Mouse (Mus musculus) hindbrain, embryonic 15.5 days (tissue): ENCODE results near the gene Unc93a. TPM values are rescaled to one million over a fixed set of nuclear protein-coding genes. Genes with fewer than 3 reads are reported as not detected.
"Not testable (repeated sequence)": the region's sequence is repeated elsewhere in the genome, so short reads cannot be mapped to it uniquely, and the experiment has no call there.

Source experiments
- ATAC-seq: fragments of 200-750 bp; cut with Nextera tagmentation; 2 replicates; pipeline ENCODE4 v1.8.0; 2017; ENCODE audit warnings: low read depth, moderate number of reproducible peaks, moderate TSS enrichment; ENCODE audit not compliant: low FRiP score
- H3K27ac ChIP-seq: fragments of 300-500 bp; sonication (generic); replicated peaks from 2 replicates; pipeline ENCODE4 v1.5.1; 2015; ENCODE audit warnings: mild to moderate bottlenecking, inconsistent platforms
- H3K27me3 ChIP-seq: fragments of 300-500 bp; sonication (generic); 2 replicates; pipeline ENCODE4 v1.6.1; 2015; ENCODE audit warnings: control low read depth, inconsistent platforms
- H3K36me3 ChIP-seq: fragments of 300-500 bp; sonication (generic); 2 replicates; pipeline ENCODE4 v1.6.1; 2015; ENCODE audit warnings: control low read depth, inconsistent platforms
- H3K4me1 ChIP-seq: fragments of 300-500 bp; sonication (generic); replicated peaks from 2 replicates; pipeline ENCODE4 v1.6.1; 2015; ENCODE audit warnings: control low read depth, inconsistent platforms
- H3K4me2 ChIP-seq: fragments of 300-500 bp; sonication (generic); 2 replicates; pipeline ENCODE4 v1.6.1; 2015; ENCODE audit warnings: moderate library complexity, mild to moderate bottlenecking, inconsistent platforms
- H3K4me3 ChIP-seq: fragments of 300-500 bp; sonication (generic); 2 replicates; pipeline ENCODE4 v1.5.1; 2015; ENCODE audit warnings: mild to moderate bottlenecking, inconsistent platforms
- H3K9ac ChIP-seq: fragments of 300-500 bp; sonication (generic); 2 replicates; pipeline ENCODE4 v1.6.1; 2015; ENCODE audit warnings: inconsistent platforms
- H3K9me3 ChIP-seq: fragments of 300-500 bp; sonication (generic); 2 replicates; pipeline ENCODE4 v1.6.1; 2016; ENCODE audit warnings: control low read depth, inconsistent platforms
- WGBS: fragments of 180-500 bp; shearing (Covaris S2); methylation state at CpG from one replicate; pipeline ENCODE4 v1.1.7; 2015; 5-methylcytosine and 5-hydroxymethylcytosine counted together
- polyA plus RNA-seq: library from polyadenylated mRNA; unstranded; fragments of >200 nt; fragmentation: Nextera tagmentation; extraction: Ambion mirVana; gene quantifications from 2 replicates; pipeline ENCODE4 v1.2.1, GENCODE M21; 2015

The Unc93a gene
- polyA plus RNA-seq, 1 experiment from 2014 or later: not detected

GRCm38 (mm10) chr17:13060804-13061203, 70.8 kb downstream of the Unc93a start, which contains the start of gene Tcp10b:
TSS of gene Tcp10b (plus strand) at chr17:13061104.
- 92% methylated on average over 4 of the region's 4 CpGs for WGBS
- not testable (repeated sequence) for ATAC-seq, H3K4me1 ChIP-seq, H3K4me2 ChIP-seq, H3K27ac ChIP-seq, H3K27me3 ChIP-seq, H3K9ac ChIP-seq, H3K36me3 ChIP-seq, H3K9me3 ChIP-seq, H3K4me3 ChIP-seq

Other genes starting within 250 kb of the Unc93a start
- 1.7 and 2.5 TPM in 2 replicates for gene Pnldc1, start 221.6 kb downstream of the Unc93a start, polyA plus RNA-seq
- gene Tcp1, start 216.1 kb downstream of the Unc93a start, polyA plus RNA-seq: 324 and 343 TPM in 2 replicates
- 118 and 125 TPM in 2 replicates for gene Mrpl18, start 215.5 kb downstream of the Unc93a start, polyA plus RNA-seq
- gene Acat3, start 191.2 kb downstream of the Unc93a start, polyA plus RNA-seq: 0.39 and 1.2 TPM in 2 replicates
- gene Acat2, start 171.1 kb downstream of the Unc93a start, polyA plus RNA-seq: 331 and 333 TPM in 2 replicates
- 123 and 124 TPM in 2 replicates for gene Wtap, start 137.6 kb downstream of the Unc93a start, polyA plus RNA-seq
- 134 and 143 TPM in 2 replicates for gene Sod2, start 125.0 kb downstream of the Unc93a start, polyA plus RNA-seq
- gene Gpr31b, start 79.5 kb downstream of the Unc93a start, polyA plus RNA-seq: 0.22 and 0.35 TPM in 2 replicates
- 0.10 and 0.21 TPM in 2 replicates for gene Tcp10b, start 70.7 kb downstream of the Unc93a start, polyA plus RNA-seq
- gene Smok2a, start 89.4 kb upstream of the Unc93a start, polyA plus RNA-seq: not detected in 2 replicates
- not detected in 2 replicates for gene Smok2b, start 98.4 kb upstream of the Unc93a start, polyA plus RNA-seq
- gene Tcp10c, start 222.8 kb upstream of the Unc93a start, polyA plus RNA-seq: 0.05 TPM in 1 of 2 replicates, not detected in the other